Mouse (Mus musculus): ENCODE results near the gene Muc5ac. TPM values are rescaled to one million over a fixed set of nuclear protein-coding genes. Genes with fewer than 3 reads are reported as not detected.
A peak's percentile ranks its signal among the peaks of the same experiment; 100 is the strongest.
"Not testable (repeated sequence)": the region's sequence is repeated elsewhere in the genome, so short reads cannot be mapped to it uniquely, and the experiment has no call there.

The Muc5ac gene
- total RNA-seq (2021) = not detected
- long read RNA-seq = 0 reads

- no peak for DNase-seq (ENCODE audit: low spot score in 2 of 2)
These were observed at the start of gene Muc5ac for GRCm38 (mm10) chr7:141788677-141789452. Gene Muc5ac, plus strand, starts transcription at chr7:141788972.

GRCm38 (mm10) chr7:141747451-141748100 lies 41.2 kb upstream of the Muc5ac start:
- peak in 1 of 2 experiments; percentile 5 for DNase-seq (ENCODE audit: low spot score in 2 of 2)

GRCm38 (mm10) chr7:141752513-141752912 lies 36.3 kb upstream of the Muc5ac start:
- DNase-seq (ENCODE audit: low spot score in 2 of 2) = no peak

DNA sequence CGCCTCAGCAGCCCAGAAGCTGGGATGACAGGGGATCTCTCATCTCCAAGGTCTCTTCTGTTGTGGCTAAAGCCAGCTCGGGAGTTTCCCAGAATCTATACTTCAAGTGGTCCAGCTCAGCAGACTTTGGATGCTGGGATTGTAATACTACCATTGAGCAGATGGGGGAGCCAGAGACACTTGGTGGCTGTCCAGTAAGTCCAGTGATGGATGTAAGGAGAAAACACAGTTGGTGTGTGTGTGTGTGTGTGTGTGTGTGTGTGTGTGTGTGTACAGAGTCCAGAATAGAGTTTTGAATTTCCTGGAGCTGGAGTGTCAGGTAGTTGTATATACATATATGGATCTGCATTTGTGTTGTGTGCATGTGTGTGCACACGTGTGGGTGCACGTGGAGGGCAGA lies 32.9 kb upstream of the Muc5ac start:
- DNase-seq (ENCODE audit: low spot score in 2 of 2) = peak; percentile 62 to 90

DNA sequence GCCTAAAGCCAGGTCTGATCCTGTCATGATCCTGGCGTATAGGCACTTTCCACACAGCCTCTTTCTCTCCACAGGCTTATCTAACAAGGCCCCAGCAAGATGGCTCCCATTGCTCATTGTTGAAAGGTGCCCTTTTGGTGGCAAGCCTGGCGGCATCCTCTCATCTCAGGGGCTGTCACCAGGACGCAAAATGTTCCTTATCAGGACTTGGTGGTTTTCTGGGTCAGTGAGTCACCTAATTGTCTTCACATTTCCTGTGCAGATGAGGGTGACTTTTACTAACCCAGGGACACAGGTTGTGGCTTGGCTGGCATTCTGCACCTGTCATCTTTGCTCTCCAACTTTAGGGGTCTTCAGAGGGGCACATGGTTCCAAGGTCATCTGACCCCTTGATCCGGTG lies 30.5 kb upstream of the Muc5ac start:
- no peak for DNase-seq (ENCODE audit: low spot score in 2 of 2)

GRCm38 (mm10) chr7:141770521-141770920 lies 18.3 kb upstream of the Muc5ac start:
- DNase-seq (ENCODE audit: low spot score in 2 of 2) = no peak

GRCm38 (mm10) chr7:141770988-141771387 lies 17.8 kb upstream of the Muc5ac start:
- no peak for DNase-seq (ENCODE audit: low spot score in 2 of 2)

DNA sequence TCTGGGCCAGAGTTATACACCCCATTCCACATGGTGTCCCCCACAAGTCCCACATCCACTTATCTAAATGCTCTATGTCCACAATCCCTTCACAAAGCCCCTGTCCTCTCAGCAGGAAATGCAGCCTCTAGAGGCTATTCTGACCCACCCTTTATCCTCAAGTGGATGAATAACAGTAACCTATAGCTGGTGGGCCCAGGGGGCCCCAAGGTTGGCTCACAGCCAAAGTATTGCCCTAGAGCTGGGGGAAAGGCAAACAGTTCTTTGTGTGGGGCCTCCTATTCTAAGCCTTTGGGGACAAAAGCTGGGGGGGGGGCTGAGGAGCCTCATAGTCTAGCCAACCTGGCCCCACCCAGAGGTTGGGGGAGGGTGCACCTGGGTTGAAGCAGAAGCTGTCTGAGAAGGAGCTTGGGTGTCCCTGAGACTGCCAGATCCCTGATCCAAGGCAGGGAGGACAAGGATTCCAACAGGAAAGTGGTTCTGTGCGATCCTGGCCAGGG lies 16.7 kb upstream of the Muc5ac start:
- no peak for DNase-seq (ENCODE audit: low spot score in 2 of 2)

- no peak for DNase-seq (ENCODE audit: low spot score in 2 of 2)
These were observed 13.9 kb upstream of the Muc5ac start for GRCm38 (mm10) chr7:141774855-141775254.

DNA sequence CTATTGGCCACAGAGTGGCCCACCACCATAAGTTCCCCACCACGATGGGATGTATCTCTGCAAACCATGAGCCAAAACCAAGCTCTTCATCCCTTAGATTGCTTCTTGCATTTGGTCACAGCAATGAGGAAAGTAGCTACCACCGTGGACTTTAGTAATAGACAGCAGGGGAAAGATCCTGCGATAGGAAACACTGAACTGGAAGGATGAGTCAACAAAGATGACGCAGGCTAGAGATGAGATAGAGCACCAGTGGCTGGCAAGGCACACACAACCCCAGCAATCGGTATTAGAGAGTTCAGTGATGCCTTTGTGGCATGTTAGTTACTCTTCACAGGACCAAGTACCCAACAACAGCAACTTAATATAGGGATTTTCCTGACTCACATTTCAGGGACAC lies 12.6 kb upstream of the Muc5ac start:
- DNase-seq (ENCODE audit: low spot score in 2 of 2) = no peak

DNA sequence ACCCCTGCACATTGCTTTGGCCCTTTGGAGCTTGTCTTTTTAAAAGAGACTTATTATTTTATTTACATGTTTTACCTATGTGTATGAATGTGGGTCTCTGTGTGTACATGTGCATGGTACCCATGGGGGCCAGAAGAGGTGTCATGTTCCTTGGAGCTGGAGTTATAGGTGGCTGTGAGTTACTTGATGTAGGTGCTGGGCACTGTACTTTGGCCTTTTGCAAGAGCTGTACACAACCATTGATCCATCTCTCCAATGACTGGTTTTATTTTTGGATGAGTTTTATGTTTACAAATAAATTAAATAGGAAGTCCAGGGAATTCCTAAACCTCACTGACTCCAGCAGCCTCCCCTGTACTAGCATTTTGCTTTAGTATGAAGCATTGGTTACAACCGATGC lies 5.5 kb downstream of the Muc5ac start:
- no peak for DNase-seq (ENCODE audit: low spot score in 2 of 2)

GRCm38 (mm10) chr7:141803206-141803605 lies 14.4 kb downstream of the Muc5ac start:
- DNase-seq (ENCODE audit: low spot score in 2 of 2) = peak in 1 of 2 experiments; percentile 7

GRCm38 (mm10) chr7:141805384-141805783 lies 16.6 kb downstream of the Muc5ac start:
- peak; percentile 64 to 76 for DNase-seq (ENCODE audit: low spot score in 2 of 2)

DNA sequence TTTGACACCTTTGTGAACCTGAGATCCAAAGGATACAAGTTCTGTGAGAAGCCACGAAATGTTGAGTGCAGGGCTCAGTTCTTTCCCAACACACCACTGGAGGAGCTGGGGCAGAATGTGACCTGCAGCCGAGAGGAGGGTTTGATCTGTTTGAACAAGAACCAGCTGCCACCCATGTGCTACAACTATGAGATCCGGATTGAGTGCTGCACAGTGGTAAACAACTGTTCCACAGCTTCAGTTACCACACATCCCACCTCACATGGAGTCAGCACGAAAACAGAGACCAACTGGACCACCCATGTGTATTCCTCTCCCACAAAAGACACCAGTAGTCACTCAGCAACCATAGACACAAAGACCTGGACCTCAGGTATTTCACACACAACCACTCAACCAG lies 19.1 kb downstream of the Muc5ac start:
- not testable (repeated sequence) for DNase-seq (ENCODE audit: low spot score in 2 of 2)

DNA sequence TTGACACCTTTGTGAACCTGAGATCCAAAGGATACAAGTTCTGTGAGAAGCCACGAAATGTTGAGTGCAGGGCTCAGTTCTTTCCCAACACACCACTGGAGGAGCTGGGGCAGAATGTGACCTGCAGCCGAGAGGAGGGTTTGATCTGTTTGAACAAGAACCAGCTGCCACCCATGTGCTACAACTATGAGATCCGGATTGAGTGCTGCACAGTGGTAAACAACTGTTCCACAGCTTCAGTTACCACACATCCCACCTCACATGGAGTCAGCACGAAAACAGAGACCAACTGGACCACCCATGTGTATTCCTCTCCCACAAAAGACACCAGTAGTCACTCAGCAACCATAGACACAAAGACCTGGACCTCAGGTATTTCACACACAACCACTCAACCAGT lies 21.2 kb downstream of the Muc5ac start:
- DNase-seq (ENCODE audit: low spot score in 2 of 2) = not testable (repeated sequence)

DNA sequence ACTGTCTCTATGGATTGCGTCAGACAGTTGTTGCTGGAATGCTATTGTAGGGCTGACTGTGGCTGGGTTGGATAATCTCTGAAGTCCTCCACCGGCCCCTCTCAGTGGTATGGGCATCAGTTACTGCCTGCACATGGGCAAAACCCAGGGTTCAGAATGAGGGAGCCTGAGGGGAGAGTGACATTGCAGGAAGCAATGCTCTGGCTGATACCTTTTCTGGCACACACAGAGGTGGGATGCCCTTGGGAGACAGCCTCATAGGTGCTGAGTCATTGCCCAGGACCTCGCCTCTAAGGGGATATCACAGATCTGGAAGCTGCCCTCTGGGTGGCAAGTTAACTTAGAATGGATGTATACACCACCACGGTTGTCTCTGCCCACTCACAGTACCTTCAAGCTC lies 24.5 kb downstream of the Muc5ac start:
- DNase-seq (ENCODE audit: low spot score in 2 of 2) = no peak

- DNase-seq (ENCODE audit: low spot score in 2 of 2) = no peak
These were observed 26.6 kb downstream of the Muc5ac start for GRCm38 (mm10) chr7:141815361-141815760.

DNA sequence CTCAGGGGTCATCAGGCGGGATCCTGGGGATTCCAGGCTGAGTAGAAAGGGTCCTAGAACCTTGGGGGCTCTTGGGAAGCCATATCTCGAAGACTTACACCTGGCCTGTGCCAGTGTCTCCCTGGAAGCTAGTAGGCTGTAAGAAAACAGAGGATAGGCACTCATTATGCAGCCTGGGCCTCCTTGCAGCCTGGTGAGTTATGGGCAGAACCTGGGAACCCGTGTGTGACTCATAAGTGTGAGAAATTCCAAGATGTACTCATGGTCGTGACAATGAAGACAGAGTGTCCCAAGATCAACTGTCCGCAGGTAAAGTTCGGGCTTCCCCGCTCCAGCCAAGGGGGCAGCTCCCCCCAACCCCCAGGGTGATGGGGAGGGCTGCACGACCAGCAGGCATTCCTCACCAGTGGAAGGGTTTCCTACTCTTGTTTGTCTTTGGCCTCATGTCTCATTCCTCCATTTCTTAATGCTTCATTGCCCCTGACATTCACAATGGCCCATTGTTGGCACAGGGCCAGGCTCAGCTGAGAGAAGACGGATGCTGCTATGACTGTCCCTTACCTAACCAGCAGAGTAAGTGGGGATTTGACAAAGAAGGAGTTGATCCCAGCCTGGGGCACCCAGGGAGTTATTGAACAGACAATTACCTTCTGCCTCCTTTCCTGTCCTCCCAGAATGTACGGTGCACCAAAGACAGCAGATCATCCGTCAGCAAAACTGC lies 28.7 kb downstream of the Muc5ac start:
- no peak for DNase-seq (ENCODE audit: low spot score in 2 of 2)

DNA sequence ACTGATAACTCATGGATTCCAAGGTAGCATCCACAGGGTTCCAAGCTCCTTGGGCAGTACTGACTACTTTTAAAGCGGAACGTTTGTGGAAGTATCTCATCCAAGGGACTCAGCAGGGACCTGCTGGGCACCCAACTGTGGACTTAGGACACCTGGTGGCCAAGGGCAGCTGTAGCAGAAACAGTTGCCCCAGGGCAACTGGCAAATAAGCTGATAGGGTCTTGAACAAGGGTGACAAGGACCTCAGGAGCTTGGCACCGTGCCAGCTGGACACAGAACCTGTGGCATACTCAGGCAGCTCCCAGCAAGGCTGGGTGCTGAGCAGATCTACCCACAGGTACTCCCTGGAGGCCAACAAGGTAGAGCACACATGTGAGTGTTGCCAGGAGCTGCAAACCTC lies 29.5 kb downstream of the Muc5ac start:
- DNase-seq (ENCODE audit: low spot score in 2 of 2) = no peak

GRCm38 (mm10) chr7:141822582-141823261 lies 34.0 kb downstream of the Muc5ac start:
- DNase-seq (ENCODE audit: low spot score in 2 of 2) = no peak

DNA sequence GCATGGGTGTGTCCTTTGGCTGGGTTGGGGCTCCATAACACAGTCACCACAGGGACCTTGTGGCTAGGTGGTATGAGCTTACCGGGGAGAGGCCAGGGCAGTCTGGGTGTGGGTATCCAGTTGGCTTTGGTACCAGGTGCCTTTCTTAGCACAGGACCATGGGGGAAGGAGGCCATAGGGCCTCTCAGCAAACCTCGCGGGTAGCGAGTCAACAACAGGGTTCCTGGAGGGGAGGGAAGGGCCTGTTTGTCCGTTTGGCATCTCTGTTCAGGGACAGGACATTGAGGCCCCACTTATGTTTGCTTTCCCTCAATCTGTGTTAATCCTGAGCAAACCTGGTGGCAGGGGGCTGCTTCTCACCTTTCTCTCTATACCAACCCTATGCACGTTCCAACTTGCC lies 34.9 kb downstream of the Muc5ac start:
- DNase-seq (ENCODE audit: low spot score in 2 of 2) = no peak
